Mouse (Mus musculus) ES-Bruce4 (cell line): ENCODE results near the gene Patj. TPM values are rescaled to one million over a fixed set of nuclear protein-coding genes. Genes with fewer than 3 reads are reported as not detected.

Source experiments
- H3K27ac ChIP-seq: 2 replicates; pipeline ENCODE4 v1.5.1; 2012; ENCODE audit warnings: low read length, inconsistent platforms; ENCODE audit not compliant: insufficient read depth
- H3K27me3 ChIP-seq: 2 replicates; pipeline ENCODE4 v1.6.1; 2012; ENCODE audit warnings: mild to moderate bottlenecking, low read length, inconsistent platforms; ENCODE audit not compliant: control insufficient read depth, poor library complexity, insufficient read depth, severe bottlenecking
- H3K36me3 ChIP-seq: 2 replicates; pipeline ENCODE4 v1.6.1; 2012; ENCODE audit warnings: inconsistent platforms, mild to moderate bottlenecking, low read length, moderate library complexity; ENCODE audit not compliant: control insufficient read depth, poor library complexity, insufficient read depth, severe bottlenecking
- H3K4me1 ChIP-seq: one replicate; pipeline ENCODE4 v1.8.1; 2011; ENCODE audit warnings: low read length; ENCODE audit not compliant: control insufficient read depth, insufficient read depth
- H3K4me3 ChIP-seq: 2 replicates; pipeline ENCODE4 v1.5.1; 2011; ENCODE audit warnings: low read depth, mild to moderate bottlenecking, low read length
- H3K9ac ChIP-seq: 2 replicates; pipeline ENCODE4 v1.6.1; 2012; ENCODE audit warnings: low read depth, mild to moderate bottlenecking, inconsistent platforms; ENCODE audit not compliant: poor library complexity, severe bottlenecking
- H3K9me3 ChIP-seq: replicated peaks from 2 replicates; pipeline ENCODE4 v1.6.1; 2012; ENCODE audit warnings: mild to moderate bottlenecking, low read length, inconsistent platforms; ENCODE audit not compliant: control insufficient read depth, poor library complexity, insufficient read depth, severe bottlenecking
- CTCF ChIP-seq: IDR thresholded peaks from one replicate; pipeline ENCODE4 v1.8.1; 2011; ENCODE audit warnings: low read depth, low read length
- EP300 ChIP-seq: IDR thresholded peaks from 2 replicates; pipeline ENCODE4 v1.6.1; 2011; ENCODE audit warnings: low read depth, low read length; ENCODE audit not compliant: insufficient read depth
- POLR2A ChIP-seq: IDR thresholded peaks from one replicate; pipeline ENCODE4 v1.8.1; 2011; ENCODE audit warnings: low read length; ENCODE audit not compliant: insufficient read depth
- polyA plus RNA-seq: library from polyadenylated mRNA; stranded (reverse); fragments of >200 nt; gene quantifications from 2 replicates; pipeline ENCODE4 v1.2.4, GENCODE M21; 2011; ENCODE audit warnings: low read depth; ENCODE audit not compliant: missing spikeins, insufficient read depth, insufficient read length

Gene Patj
- polyA plus RNA-seq, 1 experiment: 62.7 TPM

DNA sequence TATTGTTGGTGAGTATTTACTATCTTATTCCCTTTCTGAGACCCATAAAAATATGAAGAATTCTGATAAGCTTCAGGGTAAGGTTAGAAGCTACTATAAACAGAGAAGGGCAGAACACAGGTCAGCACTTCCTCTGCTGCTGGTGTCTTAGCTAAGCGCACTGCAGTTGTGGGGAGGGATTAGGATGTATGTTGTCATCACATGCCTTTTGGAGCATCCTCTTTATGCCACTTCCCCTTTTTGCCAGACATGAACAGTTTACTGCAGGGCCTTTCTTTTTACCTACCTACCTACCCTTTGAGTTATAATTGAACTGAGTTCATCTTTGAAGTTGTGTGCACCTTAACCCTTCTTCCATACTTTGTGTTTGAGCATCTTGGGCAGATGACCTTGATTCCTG lies 69.9 kb downstream of the Patj start:
- no peak overlapping the region for H3K9ac ChIP-seq
- no peaks in the 10 kb centered on the region for H3K27me3 ChIP-seq
- TF ChIP-seq POLR2A (no peak), CTCF (no peak), EP300 (no peak)
- H3K9me3 ChIP-seq: no peaks in the 10 kb centered on the region
- no peak overlapping the region for H3K4me3 ChIP-seq
- no peaks in the 10 kb centered on the region for H3K36me3 ChIP-seq
- H3K4me1 ChIP-seq: no peaks in the 10 kb centered on the region
- no peak overlapping the region for H3K27ac ChIP-seq

DNA sequence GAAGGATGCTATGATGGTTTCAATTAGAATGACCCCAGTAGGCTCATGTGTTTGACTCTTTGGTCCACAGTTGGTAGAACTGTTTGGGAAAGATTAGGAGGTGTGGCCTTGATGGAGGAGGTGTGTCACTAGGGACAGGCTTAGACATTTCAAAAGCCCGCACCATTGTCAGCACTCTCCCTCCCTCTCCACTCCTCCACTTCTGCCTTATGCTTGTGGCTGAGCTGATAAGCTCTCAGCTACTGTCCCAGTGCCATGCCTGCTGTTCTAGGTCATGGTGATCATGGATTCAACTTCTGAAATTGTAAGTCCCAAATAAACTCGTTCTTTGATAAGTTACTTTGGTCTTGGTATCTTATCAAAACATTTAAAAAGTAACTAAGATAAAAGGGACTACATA lies 70.3 kb downstream of the Patj start:
- Histone ChIP-seq H3K36me3 (no peaks in the 10 kb centered on the region), H3K9ac (no peak overlapping the region), H3K27ac (no peak overlapping the region), H3K4me1 (no peaks in the 10 kb centered on the region), H3K9me3 (no peaks in the 10 kb centered on the region), H3K4me3 (no peak overlapping the region), H3K27me3 (no peaks in the 10 kb centered on the region)
- no peak for TF ChIP-seq CTCF

DNA sequence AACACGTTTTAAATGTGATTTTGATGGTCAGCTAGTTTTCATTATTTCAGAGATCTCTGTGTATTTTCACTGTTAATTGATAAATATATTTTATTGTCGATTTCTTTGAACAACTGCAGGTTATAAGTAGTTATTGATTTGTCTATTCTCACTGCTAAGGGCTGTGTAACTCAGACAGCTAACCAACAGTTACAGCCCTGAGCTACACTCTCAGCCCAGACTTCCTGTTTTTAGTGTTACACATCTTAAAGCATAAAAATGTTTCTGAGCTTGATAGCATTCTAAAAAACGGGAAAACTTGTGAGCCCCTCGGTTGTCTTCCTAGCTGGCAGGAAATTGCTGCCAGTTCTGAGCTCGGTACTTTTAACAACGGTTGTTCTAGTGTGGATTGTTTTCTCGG lies 75.8 kb downstream of the Patj start:
- no peaks in the 10 kb centered on the region for H3K36me3 ChIP-seq
- no peak for TF ChIP-seq POLR2A
- TF ChIP-seq EP300: no peak
- TF ChIP-seq CTCF: no peak
- H3K9ac ChIP-seq: no peak overlapping the region
- no peaks in the 10 kb centered on the region for H3K9me3 ChIP-seq
- no peak overlapping the region for H3K4me3 ChIP-seq
- H3K27me3 ChIP-seq: no peaks in the 10 kb centered on the region
- H3K27ac ChIP-seq: no peak overlapping the region
- H3K4me1 ChIP-seq: no peaks in the 10 kb centered on the region

DNA sequence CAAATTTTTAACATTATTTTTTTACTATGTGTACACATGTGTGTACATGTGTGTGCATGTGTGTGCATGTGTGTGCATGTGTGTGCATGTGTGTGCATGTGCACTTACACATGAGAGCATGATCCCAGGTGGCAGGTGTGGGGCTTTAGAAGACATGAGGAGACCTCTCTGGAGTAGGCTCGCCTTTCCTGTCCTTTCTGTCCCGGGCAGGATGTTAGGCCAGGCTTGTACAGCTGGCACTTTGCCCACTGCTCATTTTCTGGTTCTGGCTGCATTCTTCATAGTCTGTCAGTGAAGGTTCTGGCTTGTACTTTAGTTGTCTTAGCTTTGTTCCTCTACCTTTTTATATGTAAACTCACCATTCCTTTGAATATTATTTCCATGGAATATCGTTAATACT lies 77.9 kb downstream of the Patj start:
- no peaks in the 10 kb centered on the region for H3K4me1 ChIP-seq
- no peaks in the 10 kb centered on the region for H3K27me3 ChIP-seq
- H3K9ac ChIP-seq: no peak overlapping the region
- H3K4me3 ChIP-seq: no peak overlapping the region
- no peak for TF ChIP-seq EP300
- TF ChIP-seq CTCF: no peak
- no peak for TF ChIP-seq POLR2A
- no peaks in the 10 kb centered on the region for H3K36me3 ChIP-seq
- no peaks in the 10 kb centered on the region for H3K9me3 ChIP-seq
- no peak overlapping the region for H3K27ac ChIP-seq

DNA sequence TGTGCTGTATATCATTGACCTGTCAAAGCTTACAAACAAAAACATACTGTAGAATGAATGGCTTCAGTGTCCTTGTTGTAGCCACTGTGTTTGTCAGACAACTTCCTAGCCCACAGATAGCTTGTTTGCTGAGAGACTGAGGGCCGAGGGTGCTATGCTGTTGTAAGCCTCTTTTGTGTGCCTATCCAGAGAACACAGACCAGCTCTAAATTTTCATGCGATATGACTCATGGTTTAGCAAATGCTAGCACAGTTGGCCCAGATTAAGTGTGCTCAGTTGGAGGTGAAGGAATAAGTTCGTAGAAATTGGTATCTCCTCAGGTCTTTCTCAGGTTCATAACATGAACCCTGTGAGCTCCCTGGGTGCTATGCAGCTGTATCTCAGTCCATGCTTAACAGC lies 82.4 kb downstream of the Patj start:
- no peak overlapping the region for H3K9ac ChIP-seq
- H3K4me3 ChIP-seq: no peak overlapping the region
- H3K36me3 ChIP-seq: no peaks in the 10 kb centered on the region
- H3K4me1 ChIP-seq: no peaks in the 10 kb centered on the region
- no peaks in the 10 kb centered on the region for H3K27me3 ChIP-seq
- no peaks in the 10 kb centered on the region for H3K9me3 ChIP-seq
- no peak overlapping the region for H3K27ac ChIP-seq
- TF ChIP-seq CTCF (no peak), POLR2A (no peak), EP300 (no peak)

DNA sequence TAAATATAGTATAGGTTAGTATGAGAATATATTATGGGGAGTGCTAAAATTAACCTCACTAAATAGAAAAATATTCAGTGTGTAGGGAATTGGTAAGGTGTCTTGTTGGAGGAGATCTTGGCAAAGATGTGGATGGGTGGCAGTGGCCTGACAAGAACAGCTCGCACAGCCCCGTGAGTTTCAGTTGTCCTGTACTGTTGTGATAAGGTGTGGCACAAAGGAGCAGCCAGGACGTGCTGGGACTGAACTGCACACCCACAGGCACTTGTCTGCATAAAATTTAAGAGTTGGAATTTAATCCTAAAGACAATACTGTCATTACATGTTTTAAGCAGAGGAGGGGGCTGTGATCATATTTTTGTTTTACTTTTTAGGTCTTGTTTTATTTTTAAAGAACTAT lies 90.9 kb downstream of the Patj start:
- TF ChIP-seq POLR2A (no peak), CTCF (no peak), EP300 (no peak)
- no peak overlapping the region for H3K4me3 ChIP-seq
- H3K9me3 ChIP-seq: no peaks in the 10 kb centered on the region
- no peaks in the 10 kb centered on the region for H3K4me1 ChIP-seq
- H3K36me3 ChIP-seq: no peaks in the 10 kb centered on the region
- H3K27ac ChIP-seq: no peak overlapping the region
- no peak overlapping the region for H3K9ac ChIP-seq
- H3K27me3 ChIP-seq: no peaks in the 10 kb centered on the region

DNA sequence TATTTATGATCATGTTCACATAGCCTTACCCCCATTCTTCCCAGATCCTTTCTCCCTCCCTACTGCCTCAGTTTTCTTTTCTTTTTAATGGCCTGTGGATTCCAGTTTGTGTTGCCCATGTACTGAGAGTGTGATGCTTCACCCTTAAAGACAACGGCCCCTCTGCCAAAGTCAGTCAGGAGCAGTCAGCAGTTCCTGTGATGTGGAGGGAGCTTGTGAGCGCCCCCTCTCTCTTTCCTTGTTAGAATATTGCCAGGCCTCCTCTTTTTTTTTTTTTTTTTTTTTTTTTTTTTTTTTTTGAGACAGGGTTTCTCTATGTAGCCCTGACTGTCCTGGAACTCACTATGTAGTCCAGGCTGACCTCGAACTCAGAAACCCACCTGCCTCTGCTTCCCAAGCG lies 91.3 kb downstream of the Patj start:
- no peak overlapping the region for H3K9ac ChIP-seq
- no peak for TF ChIP-seq EP300
- no peak for TF ChIP-seq POLR2A
- TF ChIP-seq CTCF: no peak

More for the DNA sequence above, 91.3 kb downstream of the Patj start:
- no peaks in the 10 kb centered on the region for H3K36me3 ChIP-seq
- no peaks in the 10 kb centered on the region for H3K9me3 ChIP-seq
- H3K4me3 ChIP-seq: no peak overlapping the region
- H3K4me1 ChIP-seq: no peaks in the 10 kb centered on the region
- H3K27ac ChIP-seq: no peak overlapping the region
- H3K27me3 ChIP-seq: no peaks in the 10 kb centered on the region
